Comparison of ENCODE assay signal across 8 mouse cellular contexts in genomic region chr2:27473061-27473765, GRCm38 (mm10). TPM values are rescaled to one million over a fixed set of nuclear protein-coding genes. Genes with fewer than 3 reads are reported as not detected.
A peak's percentile ranks its signal among the peaks of the same experiment; 100 is the strongest.
DNase-seq lines count a peak whose midpoint lies in the region; ATAC-seq and TF ChIP-seq lines count a peak whose summit lies in the region.

No protein-coding gene starts in this region.

- ATAC-seq in hindbrain, embryonic 13.5 days (ENCODE audit: low FRiP score), result no peak
- ATAC-seq in midbrain, embryonic 15.5 days (replicated peaks), result no peak
- ATAC-seq in CD4-positive, CD25-positive, alpha-beta regulatory T cell, adult 4 months, result no peak

- TF ChIP-seq EP300 in heart, adult 2 months (IDR thresholded peaks at IDR 0.05; ENCODE audit: insufficient read depth, low read depth, low read length), result no peak

- no peak for TF ChIP-seq POLR2A in heart, adult 2 months (IDR thresholded peaks at IDR 0.05; ENCODE audit: insufficient read depth, low read depth, low read length)

- H3K4me1 ChIP-seq in heart, adult 2 months (ENCODE audit: control insufficient read depth, insufficient read depth, low read length), result peaks cover 29% of the 10 kb centered on the region
- H3K4me1 ChIP-seq in hindbrain, embryonic 13.5 days (replicated peaks), result peaks cover 71% of the 10 kb centered on the region
- H3K4me1 ChIP-seq in midbrain, embryonic 15.5 days, result peaks cover 67% of the 10 kb centered on the region

- H3K4me2 ChIP-seq in hindbrain, embryonic 13.5 days, result peak overlapping the region; percentile 96
- peak overlapping the region; percentile 96 for H3K4me2 ChIP-seq in midbrain, embryonic 15.5 days

- H3K4me3 ChIP-seq in heart, adult 2 months, result no peak overlapping the region; the same call in 1 of the 2 replicates
- H3K4me3 ChIP-seq in hindbrain, embryonic 13.5 days, result peak overlapping the region; percentile 99
- H3K4me3 ChIP-seq in midbrain, embryonic 15.5 days, result peak overlapping the region; percentile 78

- no peak for TF ChIP-seq CTCF in heart, adult 2 months (IDR thresholded peaks at IDR 0.05)

- H3K79me2 ChIP-seq in heart, adult 2 months (replicated peaks; ENCODE audit: control insufficient read depth, insufficient read depth, low read length), result peaks cover 13% of the 10 kb centered on the region

- no peaks in the 10 kb centered on the region; the same call in 1 of the 2 replicates for H3K36me3 ChIP-seq in heart, adult 2 months (ENCODE audit: control insufficient read depth, insufficient read depth, low read length)
- peaks cover 5% of the 10 kb centered on the region; the same call in 1 of the 2 replicates for H3K36me3 ChIP-seq in hindbrain, embryonic 13.5 days
- H3K36me3 ChIP-seq in midbrain, embryonic 15.5 days (replicated peaks), result no peaks in the 10 kb centered on the region

- no peak for DNase-seq in heart, adult 2 months
- DNase-seq in heart, adult 9 months (ENCODE audit: low spot score in 2 of 2), result no peak
- DNase-seq in R1 (ENCODE audit: low read depth, low spot score), result peak; percentile 32
- no peak for DNase-seq in layer of hippocampus, postnatal 25 days (ENCODE audit: extremely low spot score in 1 of 2, low spot score in 1 of 2)
- DNase-seq in layer of hippocampus, adult 11-12 months (ENCODE audit: low spot score), result no peak

- H3K9me3 ChIP-seq in hindbrain, embryonic 13.5 days, result no peaks in the 10 kb centered on the region
- no peaks in the 10 kb centered on the region for H3K9me3 ChIP-seq in midbrain, embryonic 15.5 days

- no peaks in the 10 kb centered on the region; the same call in 1 of the 2 replicates for H3K27me3 ChIP-seq in heart, adult 2 months (ENCODE audit: control insufficient read depth, insufficient read depth, low read length)
- no peaks in the 10 kb centered on the region for H3K27me3 ChIP-seq in hindbrain, embryonic 13.5 days
- H3K27me3 ChIP-seq in midbrain, embryonic 15.5 days (replicated peaks), result no peaks in the 10 kb centered on the region

- H3K9ac ChIP-seq in heart, adult 2 months (ENCODE audit: low read depth, low read length), result no peak overlapping the region
- H3K9ac ChIP-seq in hindbrain, embryonic 13.5 days, result peak overlapping the region; percentile 97
- H3K9ac ChIP-seq in midbrain, embryonic 15.5 days, result peak overlapping the region; percentile 88

- 36% methylated on average over 7 of the region's 7 CpGs for WGBS in heart, adult 2 months
- 81% methylated on average over 7 of the region's 7 CpGs for WGBS in hindbrain, embryonic 13.5 days
- WGBS in midbrain, embryonic 15.5 days, result 69% methylated on average over 7 of the region's 7 CpGs

- peak overlapping the region; percentile 0; the same call in 1 of the 2 replicates for H3K27ac ChIP-seq in heart, adult 2 months
- no peak overlapping the region for H3K27ac ChIP-seq in hindbrain, embryonic 13.5 days
- H3K27ac ChIP-seq in midbrain, embryonic 15.5 days, result no peak overlapping the region

- intact Hi-C loops in heart, adult 2 months (cut with DNase I), result no loop called here

RNA-seq across cellular contexts. Expression of gene Brd3os, which starts 31.1 kb away (rescaled TPM):
- under 1 TPM; 0.65 to 0.98 TPM for total RNA-seq in heart, adult 2 months (2021)
- 3.9 TPM in 2 replicates for polyA plus RNA-seq in heart, adult 2 months (2012; rRNA removed)
- 35.5 and 35.8 TPM in 2 replicates for polyA plus RNA-seq in hindbrain, embryonic 13.5 days (2015; fragmentation: Nextera tagmentation; extraction: Ambion mirVana)
- polyA plus RNA-seq in midbrain, embryonic 15.5 days (2015; fragmentation: Nextera tagmentation; extraction: Ambion mirVana), result 42.7 and 44.5 TPM in 2 replicates
- total RNA-seq in layer of hippocampus, postnatal 25 days (2021), result 10 to 100 TPM; 24.5 to 25.4 TPM
- under 1 TPM in 1 of 2 experiments, not detected in 1; 0.52 TPM for polyA plus RNA-seq in CD4-positive, CD25-positive, alpha-beta regulatory T cell, adult 4 months (2017; shearing (Covaris generic))

RNA-seq across cellular contexts. Expression of gene Brd3, which starts 34.2 kb away (rescaled TPM):
- 10 to 100 TPM; 27.0 to 28.7 TPM for total RNA-seq in heart, adult 2 months (2021)
- polyA plus RNA-seq in heart, adult 2 months (2012; rRNA removed), result 12.5 and 13.1 TPM in 2 replicates
- polyA plus RNA-seq in hindbrain, embryonic 13.5 days (2015; fragmentation: Nextera tagmentation; extraction: Ambion mirVana), result 130 and 133 TPM in 2 replicates
- polyA plus RNA-seq in midbrain, embryonic 15.5 days (2015; fragmentation: Nextera tagmentation; extraction: Ambion mirVana), result 137 and 152 TPM in 2 replicates
- total RNA-seq in layer of hippocampus, postnatal 25 days (2021), result 10 to 100 TPM; 51.0 to 53.7 TPM
- 10 to 100 TPM; 33.5 to 34.3 TPM for polyA plus RNA-seq in CD4-positive, CD25-positive, alpha-beta regulatory T cell, adult 4 months (2017; shearing (Covaris generic))

RNA-seq across cellular contexts. Expression of gene Wdr5, which starts 41.7 kb away (rescaled TPM):
- 10 to 100 TPM; 24.0 to 24.8 TPM for total RNA-seq in heart, adult 2 months (2021)
- 18.6 and 27.4 TPM in 2 replicates for polyA plus RNA-seq in heart, adult 2 months (2012; rRNA removed)
- 40.7 and 42.3 TPM in 2 replicates for polyA plus RNA-seq in hindbrain, embryonic 13.5 days (2015; fragmentation: Nextera tagmentation; extraction: Ambion mirVana)
- polyA plus RNA-seq in midbrain, embryonic 15.5 days (2015; fragmentation: Nextera tagmentation; extraction: Ambion mirVana), result 48.2 and 51.3 TPM in 2 replicates
- total RNA-seq in layer of hippocampus, postnatal 25 days (2021), result 10 to 100 TPM; 27.6 to 32.6 TPM
- 10 to 100 TPM; 15.6 to 17.1 TPM for polyA plus RNA-seq in CD4-positive, CD25-positive, alpha-beta regulatory T cell, adult 4 months (2017; shearing (Covaris generic))

RNA-seq across cellular contexts. Expression of gene Vav2, which starts 46.4 kb away (rescaled TPM):
- 10 to 100 TPM; 11.3 to 12.5 TPM for total RNA-seq in heart, adult 2 months (2021)
- 11.9 and 16.9 TPM in 2 replicates for polyA plus RNA-seq in heart, adult 2 months (2012; rRNA removed)
- 13.4 and 15.1 TPM in 2 replicates for polyA plus RNA-seq in hindbrain, embryonic 13.5 days (2015; fragmentation: Nextera tagmentation; extraction: Ambion mirVana)
- 13.9 and 15.7 TPM in 2 replicates for polyA plus RNA-seq in midbrain, embryonic 15.5 days (2015; fragmentation: Nextera tagmentation; extraction: Ambion mirVana)
- 10 to 100 TPM; 12.5 to 12.8 TPM for total RNA-seq in layer of hippocampus, postnatal 25 days (2021)
- polyA plus RNA-seq in CD4-positive, CD25-positive, alpha-beta regulatory T cell, adult 4 months (2017; shearing (Covaris generic)), result 1 to 10 TPM; 9.9 to 10.0 TPM
